Mouse (Mus musculus) cortical plate, adult 2 months (tissue): ENCODE measurements around the gene Arrb2.

Source experiments
- CTCF ChIP-seq: fragments of 200-500 bp; IDR thresholded peaks from 2 replicates; pipeline ENCODE4 v1.5.1; 2011; ENCODE audit warnings: mild to moderate bottlenecking, control low read depth, low read length; ENCODE audit not compliant: insufficient read depth; ENCODE audit errors: extremely low read depth
- POLR2A ChIP-seq: fragments of 200-500 bp; IDR thresholded peaks from 2 replicates; pipeline ENCODE4 v1.6.1; 2011; ENCODE audit warnings: mild to moderate bottlenecking, low read length, control low read depth; ENCODE audit not compliant: insufficient read depth; ENCODE audit errors: extremely low read depth

DNA sequence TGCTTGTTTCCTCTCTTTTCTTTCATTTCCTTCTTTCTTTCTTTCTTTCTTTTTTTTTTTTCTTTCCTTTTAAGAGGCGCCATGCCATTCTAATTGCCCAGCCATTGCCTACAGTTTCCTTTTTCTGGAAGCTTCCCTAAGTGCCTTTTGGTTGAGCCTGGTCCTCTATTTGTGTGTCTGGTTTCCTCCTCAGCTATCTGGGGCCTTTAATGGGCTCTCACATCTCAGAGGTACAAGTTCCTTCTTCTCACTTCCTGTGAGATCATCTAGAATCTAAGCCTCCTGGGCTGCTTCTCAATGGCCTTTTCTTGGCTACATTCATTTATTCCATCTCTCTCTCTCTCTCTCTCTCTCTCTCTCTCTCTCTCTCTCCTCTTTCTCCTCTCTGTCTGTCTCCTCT, 14.9 kb downstream of the Arrb2 start:
- TF ChIP-seq CTCF, result no peak
- TF ChIP-seq POLR2A, result no peak
